Mouse (Mus musculus): ENCODE measurements around the gene Sik3.

- TF ChIP-seq CTCF (IDR thresholded peaks at IDR 0.05; ENCODE audit: control insufficient read depth, insufficient read depth, insufficient read length): no peak
- no peak for TF ChIP-seq MYOG (IDR thresholded peaks at IDR 0.05; ENCODE audit: control insufficient read depth, extremely low read depth, insufficient read length)
- no peak for TF ChIP-seq CEBPB (IDR thresholded peaks at IDR 0.05; ENCODE audit: low read depth)
- no peak for TF ChIP-seq MYOD1 (IDR thresholded peaks at IDR 0.05; ENCODE audit: control insufficient read depth, insufficient read length, low read depth)
These were observed 31.3 kb upstream of the Sik3 start for GRCm38 (mm10) chr9:45981331-45981730.
